Mouse (Mus musculus) stomach, postnatal 0 days (tissue): ENCODE results near the gene Sirt4. TPM values are rescaled to one million over a fixed set of nuclear protein-coding genes. Genes with fewer than 3 reads are reported as not detected.

Experiments used
- ATAC-seq: fragments of 200-750 bp; cut with Nextera tagmentation; 2 replicates; pipeline ENCODE4 v1.8.0; 2017; ENCODE audit not compliant: low FRiP score, low TSS enrichment
- DNase-seq: peaks from one replicate; pipeline ENCODE4 v3.0.0-alpha.2; 2016; ENCODE audit warnings: low spot score
- H3K27ac ChIP-seq: fragments of 300-500 bp; sonication (generic); replicated peaks from 2 replicates; pipeline ENCODE4 v1.5.1; 2014; ENCODE audit warnings: mild to moderate bottlenecking, control low read depth
- H3K27me3 ChIP-seq: fragments of 300-500 bp; sonication (generic); 2 replicates; pipeline ENCODE4 v1.6.1; 2014; ENCODE audit warnings: low read length; ENCODE audit not compliant: control insufficient read depth, insufficient read depth
- H3K36me3 ChIP-seq: fragments of 300-500 bp; sonication (generic); 2 replicates; pipeline ENCODE4 v1.6.1; 2014; ENCODE audit warnings: low read length, mixed read lengths; ENCODE audit not compliant: control insufficient read depth, insufficient read depth
- H3K4me1 ChIP-seq: fragments of 300-500 bp; sonication (generic); replicated peaks from 2 replicates; pipeline ENCODE4 v1.6.1; 2014; ENCODE audit warnings: antibody characterized with exemption; ENCODE audit not compliant: control insufficient read depth, insufficient read depth
- H3K4me2 ChIP-seq: fragments of 300-500 bp; sonication (generic); replicated peaks from 2 replicates; pipeline ENCODE4 v1.6.1; 2014; ENCODE audit warnings: low read depth, mild to moderate bottlenecking, control low read depth, moderate library complexity
- H3K4me3 ChIP-seq: fragments of 300-500 bp; sonication (generic); 2 replicates; pipeline ENCODE4 v1.5.1; 2014; ENCODE audit warnings: low read depth, low read length, control low read depth
- H3K9ac ChIP-seq: fragments of 300-500 bp; sonication (generic); 2 replicates; pipeline ENCODE4 v1.6.1; 2014; ENCODE audit warnings: mild to moderate bottlenecking, low read length, control low read depth, mixed read lengths
- H3K9me3 ChIP-seq: fragments of 300-500 bp; sonication (generic); 2 replicates; pipeline ENCODE4 v1.6.1; 2016; ENCODE audit warnings: low read length; ENCODE audit not compliant: control insufficient read depth
- CTCF ChIP-seq: IDR thresholded peaks from 2 replicates; pipeline ENCODE4 v1.5.1; 2016; ENCODE audit warnings: antibody characterized with exemption, low read depth, mild to moderate bottlenecking, moderate library complexity
- EP300 ChIP-seq: optimal IDR thresholded peaks from 2 replicates; pipeline ENCODE3; 2016; ENCODE audit warnings: antibody characterized with exemption
- WGBS: fragments of 180-500 bp; shearing (Covaris S2); extraction: QIAGEN DNeasy Blood & Tissue Kit; methylation state at CpG from one replicate; pipeline ENCODE4 v1.1.7; 2014; 5-methylcytosine and 5-hydroxymethylcytosine counted together
- polyA plus RNA-seq: library from polyadenylated mRNA; unstranded; fragments of >200 nt; fragmentation: Nextera tagmentation; extraction: Ambion mirVana; gene quantifications from 2 replicates; pipeline ENCODE4 v1.2.1, GENCODE M21; 2015

Gene Sirt4
- polyA plus RNA-seq, 1 experiment from 2014 or later: 11.5 TPM

DNA sequence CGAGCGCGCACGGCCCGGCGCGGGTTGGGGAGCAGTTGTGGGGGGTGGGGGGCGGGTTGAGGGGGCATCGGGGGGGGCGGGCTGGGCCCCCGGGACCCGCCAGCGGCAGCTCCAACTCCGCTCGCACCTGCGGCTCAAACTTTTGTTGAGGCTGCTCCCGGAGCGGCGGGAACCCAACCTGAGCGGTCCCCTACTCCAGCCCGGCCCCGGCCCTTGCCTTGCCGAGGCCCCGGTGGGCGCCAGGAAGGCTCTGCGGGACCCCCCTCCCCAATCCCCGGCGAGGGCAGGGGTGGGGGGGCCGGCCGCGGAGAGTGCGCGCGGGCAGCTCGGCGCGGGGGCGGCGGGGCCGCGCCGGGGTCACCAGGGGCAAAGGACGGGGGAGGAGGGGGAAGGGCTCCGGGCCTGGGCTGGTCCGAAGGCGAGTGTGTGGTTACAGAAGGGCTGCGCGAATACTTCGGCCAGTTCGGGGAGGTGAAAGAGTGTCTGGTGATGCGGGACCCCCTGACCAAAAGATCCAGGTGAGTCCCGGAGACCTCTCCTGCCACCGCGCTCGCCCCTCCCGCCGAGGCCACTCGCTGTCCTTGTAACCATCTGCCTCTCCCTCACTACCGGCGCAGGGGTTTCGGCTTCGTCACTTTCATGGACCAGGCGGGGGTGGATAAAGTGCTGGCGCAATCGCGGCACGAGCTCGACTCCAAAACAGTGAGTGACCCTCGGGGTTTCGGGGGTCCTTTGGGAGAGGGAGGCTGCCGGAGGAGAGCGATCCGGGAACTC is 54.2 kb downstream of the Sirt4 start:
- DNase-seq (no peak), ATAC-seq (no peak; the same call in 1 of the 2 replicates)
- Histone ChIP-seq H3K9ac (peak overlapping the region; percentile 82), H3K27me3 (no peaks in the 10 kb centered on the region), H3K9me3 (no peaks in the 10 kb centered on the region), H3K4me2 (peak overlapping the region; percentile 98), H3K27ac (no peak overlapping the region), H3K4me3 (peak overlapping the region; percentile 75), H3K36me3 (no peaks in the 10 kb centered on the region), H3K4me1 (no peaks in the 10 kb centered on the region)
- WGBS: 3% methylated on average over 50 of the region's 73 CpGs
- TF ChIP-seq CTCF: no peak
- TF ChIP-seq EP300: no peak

DNA sequence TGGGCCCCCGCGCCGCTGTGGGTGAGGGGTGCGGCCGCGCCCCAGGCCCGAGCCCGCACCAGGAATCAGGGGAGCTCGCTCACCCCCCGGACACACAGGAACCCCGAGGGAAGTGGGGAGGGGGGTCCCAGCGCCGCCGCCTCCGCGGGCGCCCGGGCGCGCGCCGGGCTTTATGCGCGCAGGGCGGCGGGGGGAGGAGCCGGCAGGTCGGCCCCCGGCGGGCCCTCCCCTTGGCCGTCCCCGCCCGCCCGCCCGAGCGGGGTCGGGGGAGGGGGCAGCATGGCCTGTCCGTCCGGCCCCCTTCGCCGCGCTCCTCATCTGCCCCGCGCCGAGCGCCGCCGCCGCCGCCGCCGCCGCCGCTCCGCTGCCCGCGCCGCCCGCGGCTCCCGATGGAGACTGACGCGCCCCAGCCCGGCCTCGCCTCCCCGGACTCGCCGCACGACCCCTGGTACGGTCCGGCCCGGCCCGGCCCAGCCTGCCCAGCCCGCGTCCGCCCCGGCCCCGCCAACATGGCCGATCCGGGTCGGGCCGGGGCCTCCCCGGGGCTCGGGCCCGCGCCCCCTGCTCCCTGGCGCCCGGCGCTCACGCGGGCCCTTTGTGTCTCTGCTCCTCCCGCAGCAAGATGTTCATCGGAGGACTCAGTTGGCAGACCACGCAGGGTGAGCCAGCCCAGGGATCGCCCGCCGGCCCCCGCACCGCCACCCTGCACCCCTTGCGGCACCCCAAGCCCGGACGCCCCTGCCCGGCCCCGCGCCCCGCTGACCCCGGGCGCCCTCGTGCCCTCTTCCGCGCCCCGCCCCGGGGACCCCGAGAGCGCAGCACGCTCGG is 55.0 kb downstream of the Sirt4 start, which contains the start of gene Msi1:
TSS of gene Msi1 (plus strand) at position 241 of the 828 bp plus-strand sequence.
- DNase-seq: peak; percentile 39
- peak; percentile 59 for ATAC-seq
- H3K9me3 ChIP-seq: no peaks in the 10 kb centered on the region
- H3K27ac ChIP-seq: no peak within 1 kb of the TSS
- TF ChIP-seq CTCF: no peak
- no peak for TF ChIP-seq EP300
- H3K4me2 ChIP-seq: peak within 1 kb of the TSS; percentile 98
- no peaks in the 10 kb centered on the region for H3K36me3 ChIP-seq
- no peaks in the 10 kb centered on the region for H3K4me1 ChIP-seq
- WGBS: under 1% methylated on average over 42 of the region's 117 CpGs
- H3K4me3 ChIP-seq: peak within 1 kb of the TSS; percentile 75
- peak within 1 kb of the TSS; percentile 82 for H3K9ac ChIP-seq
- H3K27me3 ChIP-seq: no peaks in the 10 kb centered on the region

DNA sequence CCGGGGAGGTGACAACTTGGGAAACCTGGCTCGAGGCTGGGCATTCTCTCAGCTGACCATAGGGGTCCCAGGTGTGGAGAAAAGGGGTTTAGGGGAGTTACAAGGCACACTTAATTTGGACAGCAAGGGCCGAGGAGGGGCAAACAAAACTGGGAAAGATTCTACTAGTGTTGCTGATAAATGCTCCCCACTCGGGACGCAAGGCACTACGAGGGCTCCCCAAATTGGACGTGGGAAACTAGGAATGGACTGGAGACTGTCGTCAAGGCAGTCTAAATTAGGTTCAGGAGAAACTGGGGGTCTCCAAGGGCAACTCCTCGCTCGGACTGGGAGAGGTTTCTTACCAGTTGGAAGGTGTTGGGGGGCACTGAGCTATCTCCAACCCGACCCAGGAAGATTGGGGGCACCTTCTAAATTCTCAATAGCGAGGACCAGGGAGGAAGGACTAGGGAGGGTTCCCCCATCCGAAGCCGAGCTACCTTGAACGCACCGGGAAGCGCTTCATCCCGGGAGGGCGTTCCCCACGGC is 55.6 kb downstream of the Sirt4 start:
- Histone ChIP-seq H3K4me1 (no peaks in the 10 kb centered on the region), H3K27me3 (no peaks in the 10 kb centered on the region), H3K27ac (no peak overlapping the region), H3K4me3 (peak overlapping the region; percentile 75), H3K9ac (peak overlapping the region; percentile 82), H3K36me3 (no peaks in the 10 kb centered on the region), H3K4me2 (peak overlapping the region; percentile 98), H3K9me3 (no peaks in the 10 kb centered on the region)
- 6% methylated on average over 18 of the region's 20 CpGs for WGBS
- no peak for DNase-seq
- TF ChIP-seq CTCF (no peak), EP300 (no peak)
- ATAC-seq: 0 out of 2 replicates have a peak, but pooled peaks have one; percentile 2

Other genes with a start within 250 kb of the Sirt4 start
- 83.9 and 85.3 TPM in 2 replicates for gene Pop5, start 248.9 kb downstream of the Sirt4 start, polyA plus RNA-seq
- gene Rnf10, start 211.8 kb downstream of the Sirt4 start, polyA plus RNA-seq: 84.0 and 93.0 TPM in 2 replicates
- gene Coq5, start 205.1 kb downstream of the Sirt4 start, polyA plus RNA-seq: 32.6 and 32.9 TPM in 2 replicates
- gene Dynll1, start 183.7 kb downstream of the Sirt4 start, polyA plus RNA-seq: 1,661 and 1,792 TPM in 2 replicates
- 121 and 129 TPM in 2 replicates for gene Srsf9, start 157.5 kb downstream of the Sirt4 start, polyA plus RNA-seq
- 12.9 and 14.7 TPM in 2 replicates for gene Gatc, start 143.5 kb downstream of the Sirt4 start, polyA plus RNA-seq
- gene Triap1, start 143.5 kb downstream of the Sirt4 start, polyA plus RNA-seq: 63.3 and 65.4 TPM in 2 replicates
- 1,431 and 1,574 TPM in 2 replicates for gene Cox6a1, start 135.7 kb downstream of the Sirt4 start, polyA plus RNA-seq
- gene Msi1, start 55.1 kb downstream of the Sirt4 start, polyA plus RNA-seq: 3.2 and 3.6 TPM in 2 replicates
- gene Pla2g1b, start 18.5 kb downstream of the Sirt4 start, polyA plus RNA-seq: 464 and 489 TPM in 2 replicates
- gene Pxn, start 22.0 kb upstream of the Sirt4 start, polyA plus RNA-seq: 21.1 and 25.8 TPM in 2 replicates
- gene Rplp0, start 74.7 kb upstream of the Sirt4 start, polyA plus RNA-seq: 1,317 and 1,335 TPM in 2 replicates
- gene Gcn1l1, start 80.5 kb upstream of the Sirt4 start, polyA plus RNA-seq: 11.2 and 11.7 TPM in 2 replicates
- 20.0 and 20.3 TPM in 2 replicates for gene Rab35, start 147.2 kb upstream of the Sirt4 start, polyA plus RNA-seq
- gene Bicdl1, start 246.9 kb upstream of the Sirt4 start, polyA plus RNA-seq: 16.0 and 16.8 TPM in 2 replicates